Mouse (Mus musculus): ENCODE data around the gene Prkar1b. TPM values are rescaled to one million over a fixed set of nuclear protein-coding genes. Genes with fewer than 3 reads are reported as not detected.
A peak's percentile ranks its signal among the peaks of the same experiment; 100 is the strongest.

The Prkar1b gene
- total RNA-seq, 2 experiments from 2014 or later, result 0.10 TPM; not detected in 1

DNA sequence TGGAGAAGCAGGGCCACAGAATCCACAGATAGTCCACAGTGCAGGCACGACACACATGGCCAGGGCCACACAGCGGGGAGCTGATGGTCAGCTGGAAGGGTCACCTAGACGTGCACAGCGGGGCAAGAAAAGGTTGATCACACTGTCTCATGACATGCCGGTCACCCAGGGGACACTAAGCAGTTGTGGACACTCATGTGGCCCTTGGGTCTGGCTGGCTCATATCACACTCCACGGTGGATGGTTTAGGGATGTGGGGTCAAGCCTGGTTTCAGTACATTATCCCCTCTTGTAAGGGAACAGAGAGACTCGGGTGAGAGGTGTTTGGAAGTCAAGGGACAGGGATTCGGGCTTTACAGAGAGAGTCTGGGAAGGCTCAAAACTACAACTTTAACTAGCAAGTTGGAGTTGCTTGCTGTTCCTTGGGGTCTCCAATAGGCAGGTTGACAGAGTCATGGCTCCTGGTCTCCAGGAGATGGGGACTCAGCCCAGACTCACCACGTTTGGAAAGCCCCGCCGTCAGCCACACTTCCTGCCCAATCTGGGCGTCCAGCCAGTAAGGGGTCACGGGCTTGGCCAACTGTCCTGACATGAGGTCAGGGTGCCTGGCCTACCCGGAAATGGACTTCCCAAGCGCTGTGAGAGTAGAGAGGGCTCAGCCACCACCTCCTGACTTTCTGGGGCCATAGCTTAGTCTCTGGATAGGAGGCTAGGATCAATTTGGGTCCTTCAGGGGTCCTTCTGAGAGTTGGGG, 132.3 kb downstream of the Prkar1b start:
- ATAC-seq (replicated peaks; ENCODE audit: poor library complexity, severe bottlenecking), result peak; percentile 70

DNA sequence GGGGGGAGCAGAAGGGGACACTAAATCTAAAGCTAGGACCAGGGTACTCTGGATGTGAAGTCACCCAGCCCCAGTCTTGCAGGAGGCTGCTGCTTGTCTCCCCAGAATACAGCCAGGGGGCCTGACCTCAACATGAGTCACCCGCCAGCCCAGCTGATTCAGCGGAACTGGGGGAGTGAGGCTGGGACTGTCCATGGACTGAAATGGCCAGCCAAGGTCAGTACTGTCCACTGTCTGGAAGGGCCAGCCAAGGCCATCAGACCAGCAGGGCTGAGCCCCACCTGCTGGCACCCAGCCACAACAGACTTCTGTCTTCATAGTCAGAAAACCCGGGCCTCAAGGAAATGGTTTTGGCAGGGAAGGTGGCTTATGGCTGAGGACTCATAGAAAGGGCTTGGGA, 134.7 kb downstream of the Prkar1b start:
- peak; percentile 60 for ATAC-seq (replicated peaks; ENCODE audit: poor library complexity, severe bottlenecking)

DNA sequence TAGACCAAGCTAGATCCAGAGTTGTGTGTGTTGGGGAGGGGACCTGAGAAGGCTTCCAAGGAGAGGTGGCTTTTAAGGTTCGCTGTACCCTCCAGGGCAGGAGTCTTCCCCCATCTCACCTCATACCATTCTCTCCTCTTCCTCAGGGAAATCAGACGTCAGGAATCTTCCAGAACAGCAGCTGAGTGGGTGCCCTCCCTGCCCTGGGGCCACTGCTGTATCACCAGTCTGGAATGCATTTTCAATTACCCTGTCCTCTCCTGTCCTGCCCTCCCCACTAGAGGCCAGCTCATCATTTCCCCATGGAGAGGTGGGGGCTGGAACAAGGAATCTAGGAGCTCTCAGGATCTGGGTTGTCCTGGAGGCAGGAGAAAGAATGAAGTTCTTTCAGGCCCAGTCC, 139.2 kb downstream of the Prkar1b start:
- no peak for ATAC-seq (replicated peaks; ENCODE audit: poor library complexity, severe bottlenecking)

DNA sequence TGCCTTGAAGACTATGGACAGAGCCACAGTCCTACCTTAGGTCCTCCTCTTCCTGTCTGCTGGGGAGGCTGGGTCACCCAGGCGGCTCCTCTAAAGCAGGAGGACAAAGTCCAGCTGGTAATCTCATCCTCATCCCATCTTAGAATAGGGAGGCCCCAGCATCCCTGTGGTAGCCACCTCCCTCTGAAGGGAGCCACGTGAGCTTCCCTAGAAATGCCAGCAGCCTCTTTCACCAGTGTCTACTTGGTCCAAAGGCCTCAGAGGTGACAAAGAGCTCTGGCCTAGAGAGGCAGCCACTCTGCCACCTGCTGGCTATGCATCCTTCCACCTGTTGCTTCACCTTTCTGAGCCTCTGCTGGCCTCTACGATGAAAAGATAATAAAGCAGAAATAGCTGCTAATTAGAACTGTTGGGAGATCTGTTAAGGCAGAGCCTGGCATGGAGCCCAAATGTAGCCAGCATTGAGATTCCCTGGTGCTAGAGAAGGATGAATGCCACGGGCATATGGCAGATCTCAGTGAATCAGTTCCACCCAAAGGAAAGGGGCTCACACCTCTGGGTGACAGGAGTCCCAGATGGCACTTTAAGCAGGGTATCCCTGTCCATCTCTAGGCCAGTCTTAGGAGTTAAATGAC, 142.5 kb downstream of the Prkar1b start:
- no peak for ATAC-seq (replicated peaks; ENCODE audit: poor library complexity, severe bottlenecking)

DNA sequence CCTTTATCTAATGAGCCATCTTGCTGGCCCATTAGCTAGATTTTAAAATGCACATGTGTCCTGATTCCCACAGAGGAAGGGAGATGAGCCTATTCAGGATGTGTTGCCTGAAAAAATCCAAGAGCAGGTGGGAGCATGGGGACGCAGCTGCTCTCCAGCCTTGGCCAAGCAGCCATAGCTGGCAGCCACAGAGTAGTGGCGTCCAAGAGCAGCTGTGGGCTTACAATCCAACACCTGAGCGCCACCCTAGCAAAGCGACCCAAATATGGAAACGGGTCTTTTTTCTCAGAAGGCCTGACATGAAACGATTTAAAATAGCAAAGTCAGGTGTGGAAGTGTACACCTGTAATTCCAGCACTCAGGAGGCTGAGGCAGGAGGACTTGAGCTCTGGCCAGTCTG, 145.2 kb downstream of the Prkar1b start:
- no peak for ATAC-seq (replicated peaks; ENCODE audit: poor library complexity, severe bottlenecking)

DNA sequence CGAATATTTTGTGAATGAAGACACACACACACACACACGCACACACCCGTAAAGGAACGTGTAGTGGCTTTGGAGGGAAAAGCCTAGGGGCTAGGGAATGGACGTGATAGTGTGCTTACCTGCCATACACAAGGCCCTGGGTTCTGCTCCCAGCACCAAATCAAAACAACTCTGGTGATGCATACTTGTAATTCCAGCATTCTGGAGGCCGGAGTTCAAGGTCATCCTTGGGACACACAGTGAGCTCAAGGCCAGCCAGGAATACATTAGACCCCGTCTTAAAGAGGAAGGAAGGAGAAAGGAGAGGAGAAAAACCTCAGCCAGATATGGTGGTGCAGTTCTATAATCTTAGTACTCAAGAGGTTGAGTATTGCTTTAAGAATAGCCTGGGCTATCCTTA, 150.1 kb downstream of the Prkar1b start:
- no peak for ATAC-seq (replicated peaks; ENCODE audit: poor library complexity, severe bottlenecking)

DNA sequence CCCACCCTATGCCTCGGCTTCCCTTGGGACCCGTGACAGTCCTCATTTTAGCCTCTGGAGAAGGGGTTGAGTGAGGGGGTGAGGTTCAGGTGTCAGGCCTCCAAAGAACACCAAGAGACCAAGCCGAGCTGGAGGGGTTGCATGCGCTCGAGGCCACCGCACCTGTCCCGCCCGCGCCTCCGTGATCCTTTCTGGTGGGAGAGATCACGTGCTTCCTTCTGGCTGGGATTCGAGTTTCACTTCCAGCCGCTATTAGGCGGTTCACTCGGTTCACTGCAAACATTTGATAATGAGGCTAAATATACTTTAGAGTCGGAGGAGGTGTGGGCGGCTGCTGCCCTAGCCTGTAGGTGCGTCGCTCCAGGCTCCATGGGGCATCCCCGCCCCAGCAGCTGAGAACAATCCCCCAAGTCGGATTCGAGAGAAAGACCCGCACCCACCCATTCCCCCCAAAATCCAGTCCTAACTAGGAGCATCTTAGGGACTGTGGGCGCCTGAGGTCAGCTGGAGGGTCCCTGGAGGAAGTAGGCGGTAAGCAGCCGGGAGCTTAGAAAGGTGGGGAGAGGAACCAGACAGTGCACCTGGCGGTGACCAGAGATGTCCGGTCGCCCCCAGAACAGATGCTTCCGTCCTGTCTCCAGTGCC, 151.7 kb downstream of the Prkar1b start:
- peak; percentile 18; the same call in 1 of the 2 replicates for ATAC-seq (replicated peaks; ENCODE audit: poor library complexity, severe bottlenecking)

DNA sequence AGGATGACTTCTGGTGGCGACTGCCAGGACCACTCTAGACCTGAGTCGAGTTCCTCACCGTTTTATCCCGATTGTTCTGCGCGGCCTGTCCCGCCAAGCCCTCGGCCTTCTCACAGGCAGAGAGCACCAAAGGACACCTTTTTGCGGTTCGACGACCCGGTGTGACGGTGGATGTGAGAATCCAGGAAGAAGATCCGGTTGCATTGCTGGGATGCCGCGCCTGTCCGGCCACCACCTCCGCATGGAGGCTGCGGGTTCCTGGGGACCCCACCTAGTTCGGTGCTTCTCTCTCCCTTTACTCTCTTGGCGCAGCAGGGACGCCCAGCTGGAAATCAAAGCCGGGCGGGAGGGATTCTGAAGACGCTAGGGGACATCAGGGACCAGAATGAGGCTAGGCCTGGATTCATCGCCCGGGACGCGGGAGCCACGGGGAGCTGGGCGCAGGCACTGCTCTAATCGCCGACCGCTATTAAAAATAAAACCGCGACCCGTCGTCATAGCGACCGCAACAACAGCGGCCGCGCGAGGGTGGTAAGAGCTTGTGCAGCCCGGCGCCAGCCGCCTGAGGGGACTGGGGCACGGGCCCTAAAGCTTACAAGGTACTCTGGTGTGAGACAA, 152.5 kb downstream of the Prkar1b start, which contains the start of gene Pdgfa:
Gene Pdgfa (minus strand): TSS at position 200 of the 618 bp plus-strand sequence.
- ATAC-seq (replicated peaks; ENCODE audit: poor library complexity, severe bottlenecking), result peak; percentile 52

DNA sequence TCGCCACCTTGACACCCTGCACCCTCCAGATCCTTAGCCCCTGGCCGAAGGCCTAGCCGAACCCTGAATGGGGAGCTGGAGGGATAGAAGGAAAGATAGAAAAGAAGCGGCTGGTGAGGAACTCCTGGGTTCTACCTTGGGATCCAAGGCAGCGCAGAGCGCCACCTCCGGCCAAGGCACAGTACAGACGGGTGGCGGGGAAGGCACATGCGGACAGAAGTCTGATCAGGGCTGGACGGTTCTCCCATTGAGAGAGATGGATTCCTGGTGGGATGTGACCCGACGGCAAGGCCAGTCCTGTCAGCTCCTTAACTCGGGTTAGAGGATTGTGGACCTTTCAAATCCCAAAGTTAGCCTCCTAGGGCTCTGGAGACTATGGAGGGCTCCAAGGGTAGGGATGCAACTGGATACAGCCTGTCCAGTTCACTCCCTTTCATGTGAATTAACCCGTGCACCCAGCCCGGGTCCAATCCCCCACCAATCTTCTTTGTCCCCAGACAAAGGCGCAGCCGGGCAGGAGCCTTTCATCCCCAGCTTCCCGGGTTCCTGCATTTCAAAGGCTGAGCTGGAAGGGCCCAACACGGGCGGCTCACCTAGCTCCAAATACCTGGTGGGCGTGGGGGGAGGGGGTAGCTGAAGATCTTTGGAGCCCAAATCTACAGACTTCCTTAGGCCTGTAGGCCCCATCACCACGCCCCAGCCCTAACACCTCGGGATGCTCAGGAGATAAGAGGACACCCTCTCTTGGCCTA, 153.3 kb downstream of the Prkar1b start:
- no peak for ATAC-seq (replicated peaks; ENCODE audit: poor library complexity, severe bottlenecking)

DNA sequence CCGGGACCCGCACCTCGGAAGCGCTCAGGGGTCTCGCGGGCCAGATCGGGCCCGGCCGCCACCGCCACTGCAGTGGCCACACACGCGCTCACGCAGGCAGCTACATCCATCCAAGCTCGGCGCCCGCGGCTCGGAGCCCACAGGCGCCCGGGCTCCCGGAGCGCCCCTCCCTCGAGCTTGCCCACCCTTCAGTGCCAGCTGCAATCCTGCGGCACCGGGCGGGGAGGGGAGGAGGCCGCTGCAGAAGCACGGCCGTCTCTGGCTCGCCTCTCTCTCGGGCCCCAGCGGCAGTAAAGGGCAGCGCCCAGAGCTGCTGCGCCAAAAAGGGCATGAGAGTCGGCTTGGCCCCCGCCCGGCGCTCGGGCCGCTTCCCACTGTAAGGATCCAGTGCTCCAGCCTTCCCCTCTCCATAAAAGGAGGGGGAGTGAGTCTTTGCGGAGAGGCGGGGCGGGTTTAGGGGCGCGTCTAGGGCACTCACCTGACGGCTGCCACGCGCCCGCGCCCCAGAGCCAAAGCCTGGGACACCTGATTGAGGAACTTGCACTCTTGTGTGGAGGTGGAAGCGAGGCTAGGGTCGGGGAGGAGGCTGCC, 154.0 kb downstream of the Prkar1b start:
- ATAC-seq (replicated peaks; ENCODE audit: poor library complexity, severe bottlenecking), result peak; percentile 49

DNA sequence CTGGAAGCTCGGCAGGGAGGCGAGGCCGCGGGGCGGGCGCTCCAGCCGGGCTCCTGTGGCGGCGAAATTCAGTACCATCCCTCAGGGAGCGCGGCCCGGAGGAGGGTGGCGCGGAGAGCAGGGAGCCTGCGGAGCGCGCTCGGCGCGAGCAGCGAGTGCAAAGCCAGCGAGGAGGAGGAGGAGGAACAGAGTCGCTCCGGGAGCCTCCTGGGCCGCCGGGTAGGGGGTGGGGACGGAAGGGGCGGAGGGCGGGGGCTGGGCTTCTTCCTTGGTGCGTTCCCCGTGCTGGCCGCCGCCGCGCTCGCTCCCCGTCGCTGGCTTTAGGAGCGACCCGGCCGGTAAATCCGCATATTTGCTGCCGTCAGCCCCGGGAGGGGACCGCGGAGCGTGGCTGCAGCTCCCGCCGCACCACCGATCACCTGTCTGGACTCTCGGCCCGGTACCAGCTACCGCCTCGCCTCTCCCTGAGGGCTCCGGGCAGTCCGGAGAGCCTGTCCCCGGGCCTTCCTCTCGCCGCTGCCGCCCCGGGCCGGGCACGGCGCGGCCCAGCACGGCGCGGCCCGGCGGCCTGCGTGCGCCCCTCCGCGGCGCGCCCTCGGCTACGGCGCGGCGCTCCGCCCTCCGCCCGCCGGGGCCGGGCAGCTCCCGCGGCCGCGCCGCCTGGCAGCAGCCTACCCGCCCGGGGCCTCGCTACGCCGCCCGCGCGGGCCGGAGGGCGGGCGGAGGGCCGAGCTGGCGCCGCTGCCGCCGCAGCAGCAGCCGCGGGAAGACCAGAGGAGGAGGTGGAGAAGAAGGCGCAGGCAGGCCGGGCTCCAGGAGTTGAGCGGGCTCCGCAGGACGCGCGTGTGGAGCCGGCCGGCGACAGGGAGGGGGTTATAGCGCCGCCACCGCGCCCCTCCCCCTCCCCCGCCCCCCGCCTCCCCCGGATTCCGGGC, 154.7 kb downstream of the Prkar1b start:
- peak; percentile 40 for ATAC-seq (replicated peaks; ENCODE audit: poor library complexity, severe bottlenecking)

DNA sequence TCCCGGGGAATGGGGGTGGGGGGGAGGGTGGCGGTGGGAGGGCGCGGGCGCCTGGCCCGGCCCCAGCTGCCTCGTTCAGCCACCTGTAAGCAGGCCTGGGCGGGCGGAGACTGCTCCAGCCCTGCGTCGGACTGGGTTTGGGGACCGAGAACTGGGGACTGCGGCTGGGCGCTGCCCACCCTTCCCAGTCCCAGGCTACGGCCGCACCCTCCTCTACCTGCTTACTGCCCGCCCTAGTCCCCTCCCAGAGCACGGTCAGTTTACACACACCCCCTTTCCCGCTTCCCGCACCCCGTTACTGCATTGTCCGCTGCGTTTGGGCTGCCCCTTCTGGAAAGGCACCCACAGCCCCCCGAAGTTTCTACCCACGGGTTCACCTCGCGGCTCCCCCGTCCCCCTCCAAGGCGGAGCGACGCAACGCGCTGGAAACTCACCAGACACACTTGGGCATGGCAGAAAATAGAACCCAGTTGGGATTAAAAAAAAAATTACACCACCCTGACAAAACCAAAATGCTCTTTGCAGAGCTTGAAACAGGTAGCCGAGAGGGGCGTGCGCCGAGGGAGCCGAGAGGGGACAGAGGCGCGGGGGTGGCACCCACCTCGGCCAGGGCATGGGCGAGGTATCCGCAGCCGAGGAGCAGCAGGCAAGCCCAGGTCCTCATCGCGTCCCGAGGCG, 155.6 kb downstream of the Prkar1b start:
- ATAC-seq (replicated peaks; ENCODE audit: poor library complexity, severe bottlenecking), result no peak

DNA sequence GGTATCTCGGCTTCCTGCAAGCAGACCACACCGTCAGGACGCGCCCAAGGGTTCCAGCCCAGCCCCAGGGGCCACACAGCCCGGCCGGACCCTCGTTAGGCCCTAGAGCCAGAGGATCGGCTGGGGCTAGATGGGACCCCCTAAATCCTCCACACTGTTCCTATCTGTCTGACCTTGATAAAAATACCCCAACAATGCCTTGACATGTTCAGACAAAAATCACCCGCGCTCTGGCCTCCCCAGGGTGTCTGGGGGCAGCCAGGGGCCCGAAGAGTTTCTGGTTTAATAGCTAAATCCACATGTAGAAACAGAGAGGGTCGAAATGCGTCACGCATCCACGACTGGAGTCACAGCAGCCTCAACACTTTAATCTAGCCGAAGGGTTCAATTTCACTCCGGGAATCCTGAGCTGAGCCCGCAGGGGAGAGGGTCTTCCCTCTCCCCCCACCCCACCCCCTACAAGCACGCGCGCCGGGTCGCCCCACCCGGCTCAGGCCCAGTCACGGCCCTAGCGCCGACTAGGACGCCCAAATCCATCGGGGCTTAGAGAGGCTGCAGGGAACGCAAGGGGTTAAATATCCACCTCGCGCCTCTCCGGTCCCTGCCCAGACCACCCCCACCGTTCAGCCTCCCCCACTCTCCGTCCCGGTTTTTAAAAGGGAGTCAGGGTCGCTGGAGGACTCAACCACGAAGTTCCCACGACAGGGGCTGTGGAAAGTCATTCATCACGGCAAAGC, 156.3 kb downstream of the Prkar1b start:
- no peak for ATAC-seq (replicated peaks; ENCODE audit: poor library complexity, severe bottlenecking)

DNA sequence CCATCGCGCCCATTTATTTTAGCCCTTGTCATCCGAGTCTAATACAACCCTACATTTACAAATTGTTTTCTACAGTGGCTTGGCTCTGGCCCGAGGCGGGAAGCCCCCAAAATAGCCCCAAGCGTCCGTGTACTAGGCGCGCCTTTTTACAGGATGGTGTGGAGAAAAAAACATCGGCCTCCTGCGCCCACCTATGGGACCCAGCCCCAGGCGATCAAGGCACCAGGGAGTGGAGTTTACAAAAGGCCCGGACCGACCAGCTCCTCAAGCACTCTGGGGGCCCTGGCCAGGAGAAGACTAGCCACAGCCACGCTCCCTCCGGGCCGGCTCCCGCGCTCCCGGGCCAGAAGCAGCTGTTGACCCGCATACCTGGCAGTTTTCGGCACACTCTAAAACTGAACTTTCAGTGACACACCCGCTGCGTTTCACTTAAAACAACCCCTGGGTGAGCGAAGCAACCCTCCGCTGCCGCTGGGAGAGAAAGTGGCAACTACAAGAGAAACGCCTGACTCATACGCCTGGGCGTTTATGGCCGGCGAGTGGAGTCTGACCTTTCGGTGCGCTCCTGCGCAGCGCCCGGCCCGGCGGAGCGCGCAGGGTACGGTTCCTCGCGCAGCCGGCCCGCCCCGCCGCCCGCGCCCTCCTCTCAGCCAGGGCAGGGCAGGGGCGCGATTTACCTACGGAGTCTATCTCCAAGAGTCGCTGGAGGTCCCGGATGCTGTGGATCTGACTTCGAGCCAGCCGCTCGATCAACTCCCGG, 157.0 kb downstream of the Prkar1b start:
- ATAC-seq (replicated peaks; ENCODE audit: poor library complexity, severe bottlenecking), result no peak

DNA sequence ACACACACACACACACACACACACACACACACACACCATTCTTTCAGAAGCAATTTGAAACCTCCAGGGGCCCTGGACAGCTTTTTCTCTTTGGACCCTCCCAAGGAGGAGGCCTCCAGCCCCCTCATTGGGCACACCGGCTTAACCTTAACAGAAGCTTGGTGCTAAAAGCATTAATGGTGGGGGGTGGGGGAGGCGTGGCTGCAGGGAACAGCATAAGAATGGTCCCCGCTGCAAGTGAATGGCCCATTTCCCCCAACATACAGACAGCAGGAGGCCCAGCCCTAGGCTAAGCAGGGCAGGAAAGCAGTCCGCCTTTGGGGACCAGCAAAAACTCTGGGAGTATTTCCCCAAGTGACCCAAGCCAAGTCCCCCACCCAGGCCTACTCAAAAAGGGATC, 158.1 kb downstream of the Prkar1b start:
- ATAC-seq (replicated peaks; ENCODE audit: poor library complexity, severe bottlenecking), result no peak

DNA sequence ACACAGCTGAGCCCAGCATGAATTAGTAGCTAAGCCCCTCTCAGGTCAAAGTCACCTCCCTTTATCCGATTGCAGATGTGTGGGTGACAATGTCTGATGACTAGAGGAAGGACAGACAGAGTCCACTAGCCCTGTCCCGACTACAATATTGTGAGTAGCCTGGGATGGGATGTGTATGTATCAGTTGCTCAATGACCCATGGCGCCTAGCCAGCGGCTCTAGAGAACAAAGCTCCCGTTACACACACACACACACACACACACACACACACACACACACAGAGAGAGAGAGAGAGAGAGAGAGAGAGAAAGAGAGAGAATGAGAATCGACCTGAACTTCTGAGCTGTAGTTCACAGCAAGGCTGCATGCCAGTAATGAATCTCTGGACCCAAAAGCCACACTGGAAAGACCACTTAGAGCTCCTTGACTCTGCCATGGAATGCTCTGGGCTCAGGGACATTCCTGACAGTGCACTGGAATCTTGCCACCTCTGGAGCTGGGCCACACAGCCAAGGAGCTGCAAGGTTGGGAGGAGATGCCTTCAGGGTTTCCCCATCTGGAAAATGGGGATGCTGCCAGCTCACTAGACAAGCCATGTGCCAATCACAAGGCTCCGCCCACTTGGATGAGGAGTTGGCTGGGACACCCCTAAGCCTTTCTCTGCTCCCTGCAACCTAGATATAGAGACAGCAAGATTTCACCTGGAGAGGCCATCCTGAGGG, 159.0 kb downstream of the Prkar1b start:
- ATAC-seq (replicated peaks; ENCODE audit: poor library complexity, severe bottlenecking), result no peak

Data from granulocyte monocyte progenitor cell, adult 5-6 weeks (primary cell).